Mouse (Mus musculus) frontal cortex, adult 2 months (tissue): ENCODE results near the gene Dcdc2c. TPM values are rescaled to one million over a fixed set of nuclear protein-coding genes. Genes with fewer than 3 reads are reported as not detected.

Source experiments
- DNase-seq, 2 experiments: peaks; one replicate each; pipeline ENCODE4 v3.0.0; 2022; ENCODE audit warnings: low spot score in 1 of 2; ENCODE audit errors: extremely low spot score in 1 of 2
- polyA plus RNA-seq: library from polyadenylated mRNA; depleted of rRNA; stranded (reverse); fragments of >200 nt; gene quantifications from 2 replicates; pipeline ENCODE4 v1.2.3, GENCODE M21; 2012; rRNA removed

The Dcdc2c gene
- 0.97 and 1.7 TPM in 2 replicates for polyA plus RNA-seq

DNA sequence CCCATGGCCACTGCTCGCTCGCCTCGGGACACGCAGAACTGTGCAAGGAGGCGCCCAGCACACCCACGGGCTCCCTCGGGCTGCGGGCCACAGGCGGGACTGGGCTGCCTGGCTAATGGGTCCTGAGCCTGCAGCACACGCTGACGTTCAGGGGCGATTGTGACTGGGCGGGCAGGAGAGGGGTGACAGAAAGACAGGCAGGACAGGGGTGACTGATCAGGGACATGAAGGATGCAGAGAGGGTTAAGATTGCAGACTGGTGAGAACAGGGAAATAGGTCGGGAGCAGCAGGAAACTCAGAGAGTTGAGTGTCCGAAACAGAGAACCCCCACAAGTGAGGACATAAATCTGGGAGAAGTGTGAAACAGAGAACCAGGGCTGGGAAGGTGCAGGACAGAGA is at the start of gene Dcdc2c:
Gene Dcdc2c, minus strand, starts transcription at position 101 of the 400 bp plus-strand sequence.
- DNase-seq = no peak

DNA sequence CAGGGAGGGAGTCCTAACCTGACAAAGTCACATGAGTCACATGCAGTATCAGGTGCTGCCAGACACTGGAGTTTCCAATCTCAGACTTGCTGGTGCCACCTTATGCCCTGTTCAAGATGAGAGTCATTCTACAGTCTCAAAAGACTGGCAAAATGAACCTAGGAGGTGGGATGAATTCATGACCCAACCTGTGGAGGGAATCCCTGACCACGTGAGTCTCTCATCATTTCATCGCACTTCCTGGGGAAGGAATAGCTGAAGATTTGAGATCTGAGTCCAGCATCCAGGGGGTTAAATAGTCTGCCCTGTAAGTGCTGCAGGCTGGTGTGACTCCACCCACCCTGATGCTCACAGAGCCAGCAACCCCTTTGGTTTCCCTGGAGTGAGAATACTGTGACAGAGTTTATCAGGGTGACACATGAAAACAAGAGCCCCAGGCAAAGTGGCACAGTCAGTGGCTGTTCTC is 46.4 kb upstream of the Dcdc2c start:
- no peak for DNase-seq

DNA sequence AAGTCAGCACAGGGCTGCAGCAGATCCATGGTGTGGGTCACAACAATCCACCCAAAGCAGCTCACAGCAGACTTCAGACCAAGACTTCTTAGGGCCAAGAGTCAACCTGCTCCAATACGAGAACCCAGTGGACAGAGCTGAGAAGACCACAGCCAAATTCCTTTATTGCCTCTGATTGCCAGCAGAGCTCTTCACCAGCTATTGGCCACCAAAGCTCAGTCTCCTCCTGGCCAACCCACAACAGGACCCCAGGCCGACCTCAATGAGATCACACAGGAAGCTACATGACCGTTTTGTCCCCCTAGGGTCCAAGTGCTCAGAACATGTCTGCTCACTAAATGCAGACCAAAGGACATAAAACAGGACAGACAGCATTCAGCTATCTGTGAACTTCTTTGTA is 45.9 kb upstream of the Dcdc2c start:
- DNase-seq = no peak

DNA sequence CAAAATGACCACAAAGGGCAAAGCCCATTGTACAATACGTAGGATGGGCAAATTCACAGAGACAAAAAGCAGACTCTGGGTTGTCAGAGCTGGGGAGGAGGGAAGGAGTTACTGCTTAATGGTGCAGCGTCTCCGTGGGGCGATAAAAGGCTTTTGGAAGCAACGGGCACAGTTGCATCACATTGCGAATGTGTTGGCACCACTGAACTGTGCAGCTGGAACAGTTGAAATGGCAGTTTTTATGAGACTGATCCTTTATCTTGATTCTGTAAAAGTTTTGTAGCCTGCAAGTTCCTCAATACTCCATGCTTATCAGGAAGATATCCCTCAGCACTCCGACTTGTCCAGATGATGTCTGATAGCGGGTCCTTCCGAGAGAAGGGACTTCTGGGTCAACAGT is 45.5 kb upstream of the Dcdc2c start:
- no peak for DNase-seq

DNA sequence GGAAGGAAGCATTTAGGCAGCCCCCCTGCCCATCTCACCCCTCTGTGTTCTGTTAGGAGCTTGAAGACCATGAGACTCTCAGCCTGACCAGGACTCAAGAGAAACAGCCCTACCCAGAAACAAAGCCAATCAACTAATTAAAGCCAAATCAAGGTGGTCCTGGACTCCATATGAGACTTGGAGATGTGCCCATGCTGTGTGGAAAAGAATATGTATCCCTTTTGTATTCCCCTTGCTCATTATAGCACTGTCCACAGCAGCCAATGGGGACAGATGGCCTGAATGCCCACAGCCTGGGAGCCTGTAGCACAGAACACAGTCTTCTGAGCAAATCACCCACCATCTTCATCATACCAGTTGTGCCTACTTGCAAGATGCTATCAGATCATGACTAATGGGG is 44.7 kb upstream of the Dcdc2c start:
- DNase-seq = no peak

DNA sequence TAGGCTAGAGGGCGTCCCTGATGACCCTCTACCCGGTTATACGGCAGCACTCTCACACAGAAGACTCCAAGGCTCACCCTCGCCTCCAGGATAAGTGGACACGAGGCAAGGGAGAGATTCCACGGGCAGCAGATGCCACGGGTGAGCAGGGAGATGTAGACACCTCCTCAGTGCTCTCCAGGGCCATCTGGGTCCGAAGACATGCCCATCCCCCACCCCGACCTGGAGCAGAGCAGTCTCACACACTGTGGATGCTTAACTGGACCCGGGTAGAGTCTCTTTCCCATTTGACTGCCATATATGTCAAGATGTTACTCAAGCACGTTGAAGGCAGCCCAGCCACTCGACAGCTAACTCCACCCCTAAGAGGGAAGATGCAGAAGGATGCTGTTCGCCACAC is 38.2 kb upstream of the Dcdc2c start:
- DNase-seq = no peak

DNA sequence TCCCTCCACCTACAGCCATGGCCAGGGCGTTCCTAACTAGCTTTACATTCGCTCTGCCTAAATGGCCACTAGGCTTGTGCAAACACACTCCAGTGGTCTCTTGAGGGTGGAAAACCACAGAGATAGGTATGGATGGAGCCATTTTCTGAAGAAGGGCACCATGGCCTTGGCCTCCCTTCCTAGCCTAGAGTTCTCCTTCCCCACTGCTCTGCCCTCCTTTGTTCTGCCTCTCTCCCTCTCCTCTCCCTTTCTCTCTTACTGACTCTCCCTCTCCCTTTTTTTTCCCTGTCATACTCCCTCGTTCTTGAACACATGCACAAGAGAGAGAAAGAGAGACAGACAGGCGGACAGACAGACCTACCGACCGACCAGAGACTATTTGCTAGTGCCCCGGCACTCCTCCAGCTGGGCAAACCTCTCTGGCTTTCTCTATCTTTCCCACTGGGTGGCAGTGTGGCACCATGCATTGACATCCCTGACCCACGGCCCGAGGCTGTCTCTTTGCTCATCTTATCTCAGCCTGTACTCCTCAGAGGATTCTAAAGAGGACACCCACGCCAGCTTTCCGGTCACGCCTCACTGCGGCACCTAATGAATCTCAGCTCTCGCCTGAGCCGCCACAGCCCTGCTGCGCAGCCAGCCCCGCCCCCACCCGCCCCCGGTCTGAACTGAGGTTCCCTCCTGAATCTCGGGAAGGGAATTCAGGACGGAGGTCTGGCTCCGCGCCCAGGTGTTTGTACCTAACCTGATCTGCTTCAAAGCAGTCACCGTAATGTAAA is 37.1 kb upstream of the Dcdc2c start:
- DNase-seq = peak; percentile 90 to 97

DNA sequence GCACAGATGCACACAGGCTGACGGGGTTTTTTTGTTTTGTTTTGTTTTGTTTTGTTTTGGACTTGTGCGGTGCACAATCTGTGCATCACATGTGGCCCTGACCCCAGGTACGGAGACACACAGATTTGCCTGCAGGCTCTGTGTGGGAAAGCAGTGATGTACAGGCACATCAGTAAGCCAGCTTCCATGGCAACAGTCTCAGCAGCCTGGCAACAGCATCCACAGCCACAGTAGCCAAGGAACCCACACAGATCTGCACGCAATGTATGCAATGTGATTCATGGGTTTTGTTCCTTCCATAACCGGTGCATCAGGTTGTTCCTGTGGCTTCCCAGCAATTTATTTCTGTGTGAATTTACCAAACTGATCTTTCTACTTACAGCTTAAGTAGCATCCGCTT is 35.8 kb upstream of the Dcdc2c start:
- peak; percentile 87 to 89 for DNase-seq

DNA sequence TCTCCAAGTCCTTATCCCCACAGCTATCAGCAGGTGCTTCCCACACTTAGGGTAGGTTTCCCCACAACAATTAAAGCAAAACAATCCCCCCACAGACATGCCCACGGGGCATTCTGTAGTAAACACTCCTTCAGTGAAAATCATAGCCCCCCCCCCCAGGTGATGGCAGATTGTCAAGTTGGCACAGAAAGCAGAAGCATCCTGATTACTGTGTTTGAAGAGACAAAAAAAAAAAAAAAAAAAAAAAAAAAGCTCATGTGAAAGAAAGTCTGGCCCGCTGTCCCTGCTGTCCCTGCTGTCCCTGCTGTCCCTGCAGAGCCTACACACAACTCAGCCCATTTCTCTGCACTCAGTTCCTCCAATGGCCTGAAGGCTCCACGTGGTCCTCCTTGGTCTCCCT is 31.8 kb upstream of the Dcdc2c start:
- no peak for DNase-seq

DNA sequence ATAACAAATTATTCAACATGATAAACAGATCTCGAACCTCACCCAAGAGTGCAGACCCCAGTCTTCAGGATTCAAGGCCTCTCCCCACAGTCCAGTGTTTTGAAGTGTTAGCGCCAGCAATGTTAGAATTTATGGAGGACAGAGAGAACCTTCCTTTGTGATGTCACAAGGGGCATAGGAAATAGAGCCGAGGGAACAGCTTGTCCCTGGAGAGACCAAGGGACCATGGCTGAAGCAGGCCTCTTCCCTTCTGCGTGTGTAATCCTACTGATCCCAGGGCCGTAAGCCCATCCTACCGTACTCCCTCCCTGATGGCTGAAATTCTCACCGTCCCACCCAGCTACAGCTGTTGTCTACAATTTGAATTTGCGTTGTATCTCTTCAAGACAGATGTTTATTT is 30.2 kb upstream of the Dcdc2c start, which contains the start of gene Allc:
Gene Allc, minus strand, starts transcription at position 101 of the 400 bp plus-strand sequence.
- no peak for DNase-seq

DNA sequence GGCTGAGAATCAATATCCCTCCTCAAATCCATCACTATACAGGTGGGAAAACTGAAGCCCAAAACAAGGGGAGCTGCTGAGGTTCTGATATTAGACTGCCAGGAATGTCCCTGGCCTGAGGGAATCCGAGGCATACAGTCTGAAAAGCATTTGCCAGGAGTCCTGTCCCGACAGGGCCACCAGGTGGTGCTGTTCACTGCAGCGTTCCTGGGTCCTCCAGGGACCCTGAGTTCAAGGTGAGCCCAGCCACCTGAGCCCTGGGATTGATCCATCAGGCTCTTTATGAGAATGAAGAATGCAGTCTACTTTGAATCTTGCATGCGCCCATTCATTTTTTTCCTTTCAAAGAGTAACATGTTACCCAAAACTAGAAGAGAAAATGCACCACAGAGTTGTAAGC is 26.9 kb upstream of the Dcdc2c start:
- peak in 1 of 2 experiments; percentile 36 for DNase-seq

DNA sequence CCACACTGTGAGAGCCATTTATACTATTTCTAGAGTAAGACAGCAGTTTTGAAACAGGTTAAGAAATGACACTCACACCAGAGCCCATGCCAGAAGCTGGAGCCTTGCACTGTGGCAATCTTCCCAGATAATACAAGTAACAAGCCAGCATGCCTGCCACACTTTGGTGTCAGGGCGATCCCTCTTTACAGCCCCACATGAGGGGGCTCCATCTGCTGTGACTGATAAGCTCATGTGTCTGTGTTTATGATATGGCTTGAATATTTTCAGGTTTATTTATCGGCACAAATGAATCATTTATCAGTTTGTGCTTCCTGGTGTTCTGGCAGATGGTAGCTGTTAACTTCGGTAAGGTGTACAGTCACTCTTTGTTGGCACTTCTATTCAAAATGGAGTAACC is 25.9 kb upstream of the Dcdc2c start:
- peak in 1 of 2 experiments; percentile 42 for DNase-seq

DNA sequence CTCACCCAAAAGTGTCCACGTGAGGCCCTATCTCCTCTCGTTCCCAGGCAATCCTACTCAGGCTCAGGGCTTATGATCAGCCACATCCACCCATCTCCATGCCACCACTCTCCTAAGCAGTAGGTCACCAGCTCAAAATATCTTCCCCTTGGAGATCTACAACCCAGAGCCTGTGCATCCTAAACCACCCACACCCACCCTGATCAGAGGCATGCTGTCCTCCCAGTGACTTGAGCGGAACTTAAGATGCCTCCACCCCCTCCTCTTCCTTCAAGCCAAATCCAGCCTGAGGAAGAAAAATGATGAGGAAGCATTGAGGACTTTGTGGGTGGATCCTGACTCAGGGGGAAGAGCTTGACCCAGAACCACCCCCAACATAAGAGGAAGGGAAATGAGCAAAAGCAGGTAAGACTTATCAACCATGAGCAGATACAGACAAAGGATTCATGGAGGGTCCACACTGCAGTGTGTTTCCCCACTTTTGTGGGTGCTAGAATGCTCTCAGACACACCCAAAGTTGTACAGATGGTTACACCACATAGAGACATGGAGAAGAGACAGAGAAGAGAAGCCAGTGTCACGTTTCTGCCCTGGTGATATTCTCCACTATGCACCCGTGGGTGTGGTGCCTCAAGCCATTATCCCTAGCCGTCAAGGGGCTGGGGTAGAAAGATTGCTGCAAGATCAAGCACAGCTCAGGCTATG is 23.3 kb upstream of the Dcdc2c start:
- no peak for DNase-seq

DNA sequence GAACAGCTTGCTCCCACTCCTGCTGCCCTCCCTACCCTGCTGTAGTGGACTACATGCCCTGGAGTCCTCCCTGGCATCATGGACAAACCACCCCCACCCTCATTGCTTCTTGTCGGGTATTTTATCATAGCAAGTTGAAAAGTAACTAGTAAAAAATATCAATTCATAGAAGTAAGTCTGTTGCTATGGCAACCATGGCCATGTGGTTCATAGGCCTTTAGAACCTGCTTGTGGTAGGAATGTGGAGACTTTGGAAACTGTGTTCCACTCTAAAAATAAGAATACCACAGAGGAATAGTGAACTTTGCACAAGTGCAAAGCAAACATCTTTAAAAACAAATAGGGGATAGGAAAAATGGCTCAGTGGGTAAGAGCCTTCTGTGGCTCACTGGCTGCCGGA is 20.0 kb upstream of the Dcdc2c start:
- no peak for DNase-seq

DNA sequence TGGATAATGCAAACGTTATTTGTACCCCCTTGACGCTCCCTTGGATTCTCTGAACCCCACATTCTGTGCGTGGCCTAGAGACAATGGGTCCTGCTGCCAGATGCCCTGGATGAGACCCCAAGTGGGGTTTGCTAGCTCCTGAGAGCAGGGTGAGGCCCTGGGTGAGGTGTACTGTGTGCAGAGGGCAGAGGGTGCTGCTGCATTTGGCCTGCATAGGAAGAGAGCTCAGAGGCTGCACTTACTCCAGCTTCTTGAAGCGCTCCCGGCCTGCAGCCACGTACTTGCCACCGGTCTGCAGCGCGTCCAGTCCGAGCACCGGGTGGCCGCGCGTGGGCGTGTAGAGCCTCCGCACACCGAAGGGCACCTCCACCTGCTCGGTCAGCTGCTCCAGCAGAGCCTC is 424 bp downstream of the Dcdc2c start:
- DNase-seq = no peak

DNA sequence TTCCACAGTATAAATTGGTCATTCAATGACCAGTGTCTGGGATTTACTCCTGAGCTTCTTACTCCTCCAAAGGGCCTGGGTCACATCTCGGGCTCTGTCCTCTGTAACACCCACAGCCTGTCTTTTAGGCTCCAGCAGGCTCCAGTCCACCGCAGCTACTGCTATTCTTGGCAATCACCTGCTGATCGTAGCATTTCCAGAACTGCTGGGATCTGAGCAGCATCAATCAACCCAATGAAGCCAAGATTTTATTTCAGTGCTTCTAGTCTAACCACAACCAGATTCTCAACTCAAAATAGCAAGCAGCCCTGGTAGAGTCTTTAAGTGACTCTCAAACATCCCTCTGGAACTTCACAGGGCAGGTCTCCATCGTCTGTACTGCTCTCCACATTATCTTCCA is 3.3 kb downstream of the Dcdc2c start:
- DNase-seq = no peak

DNA sequence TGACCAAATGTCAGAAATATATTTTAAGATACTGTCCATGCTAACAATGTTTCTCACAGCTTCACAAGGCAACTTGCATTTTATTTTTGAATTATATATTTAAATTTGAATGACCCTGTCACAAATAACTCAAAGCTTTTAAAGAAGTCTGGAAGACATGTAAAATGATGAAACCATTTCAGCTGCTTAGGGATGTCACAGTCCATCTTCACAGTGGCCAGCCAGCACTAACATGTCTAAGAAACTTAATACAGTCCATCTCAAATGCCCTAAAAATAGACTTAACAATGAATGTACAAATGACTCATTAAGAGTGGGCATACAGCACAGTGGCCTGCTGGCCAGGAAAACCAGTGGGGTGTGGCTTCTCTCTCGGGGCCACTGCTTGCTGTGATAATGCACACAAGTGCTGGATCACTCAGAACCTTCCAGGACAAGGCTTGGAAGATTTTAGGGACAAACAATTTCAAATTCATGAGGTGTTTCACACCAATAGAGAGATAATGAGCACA is 37.9 kb downstream of the Dcdc2c start:
- no peak for DNase-seq

DNA sequence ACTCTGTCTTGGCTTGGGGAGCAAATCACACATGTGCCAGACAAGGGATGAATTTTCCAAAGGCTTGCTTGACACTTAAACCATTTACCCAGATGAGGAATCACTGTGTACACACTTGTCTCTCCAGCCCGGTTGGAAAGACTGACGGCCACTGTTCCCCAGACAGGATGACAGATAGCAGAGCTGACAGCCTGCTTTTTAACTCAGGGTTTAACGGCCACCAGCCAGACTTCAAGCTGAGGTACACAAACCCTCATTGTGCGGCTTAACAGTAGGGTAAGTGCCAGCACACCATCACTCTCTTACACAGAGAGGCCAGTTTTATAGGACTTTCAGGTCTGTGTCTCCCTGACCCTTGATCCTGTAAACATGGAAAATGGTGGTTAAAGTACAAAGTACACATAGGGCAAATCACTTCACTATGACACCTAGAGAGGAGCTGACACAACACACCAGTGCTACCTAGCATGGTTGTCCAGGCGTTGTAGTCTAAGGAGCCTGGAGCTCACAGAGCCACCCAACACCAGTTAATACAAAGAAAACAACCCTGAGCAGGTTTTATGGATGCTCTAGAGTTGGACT is 42.4 kb downstream of the Dcdc2c start:
- DNase-seq = no peak

DNA sequence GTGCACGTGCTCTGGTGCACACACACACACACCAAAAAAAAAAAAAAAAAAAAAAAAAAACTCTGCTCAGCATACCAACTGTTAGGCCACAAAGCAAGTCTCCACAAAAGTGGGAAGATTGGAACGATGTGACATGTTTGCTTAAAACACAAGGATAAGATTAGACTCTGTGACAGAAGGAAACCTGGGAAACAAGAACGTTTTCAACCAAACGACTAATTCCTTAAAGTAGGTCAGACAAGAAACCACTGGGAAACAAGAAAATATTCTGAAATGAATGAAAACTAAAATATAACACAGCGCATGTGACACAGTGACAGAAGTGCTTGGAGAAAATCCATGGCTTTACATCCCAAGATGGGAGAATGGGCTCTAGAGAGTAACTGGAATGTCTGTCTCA is 57.9 kb downstream of the Dcdc2c start:
- peak; percentile 12 to 41 for DNase-seq

DNA sequence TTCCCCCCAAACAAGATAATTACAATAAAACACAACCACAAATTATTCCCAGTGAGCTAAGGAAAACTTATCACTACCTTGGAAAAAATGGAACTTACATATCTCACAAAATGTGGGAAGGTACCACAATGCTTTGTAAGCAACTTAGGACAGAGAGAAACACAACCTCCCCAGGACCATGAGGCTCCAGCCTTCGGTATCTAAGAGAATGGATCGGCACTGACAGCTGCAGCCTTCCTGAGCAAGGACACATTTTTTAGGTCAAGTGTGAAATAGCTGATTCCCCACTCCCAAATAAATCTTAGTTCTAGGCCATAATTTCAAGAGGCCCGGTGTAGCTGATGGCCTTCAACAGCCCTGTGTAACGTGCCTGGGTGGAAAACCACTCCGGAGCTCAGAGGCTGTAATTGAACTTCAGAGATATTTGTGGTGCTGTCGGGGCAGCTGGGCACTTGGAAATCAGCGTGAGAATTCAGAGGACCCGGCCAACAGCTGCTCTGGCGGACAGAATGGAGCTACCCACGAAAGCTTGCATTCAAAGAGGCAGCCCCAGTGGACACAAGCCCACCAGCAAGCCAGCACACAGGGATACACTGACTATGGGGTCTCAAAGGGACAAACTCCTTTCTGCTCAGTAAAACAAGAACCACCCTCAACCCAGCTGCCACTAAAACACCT is 69.6 kb downstream of the Dcdc2c start:
- DNase-seq = no peak

DNA sequence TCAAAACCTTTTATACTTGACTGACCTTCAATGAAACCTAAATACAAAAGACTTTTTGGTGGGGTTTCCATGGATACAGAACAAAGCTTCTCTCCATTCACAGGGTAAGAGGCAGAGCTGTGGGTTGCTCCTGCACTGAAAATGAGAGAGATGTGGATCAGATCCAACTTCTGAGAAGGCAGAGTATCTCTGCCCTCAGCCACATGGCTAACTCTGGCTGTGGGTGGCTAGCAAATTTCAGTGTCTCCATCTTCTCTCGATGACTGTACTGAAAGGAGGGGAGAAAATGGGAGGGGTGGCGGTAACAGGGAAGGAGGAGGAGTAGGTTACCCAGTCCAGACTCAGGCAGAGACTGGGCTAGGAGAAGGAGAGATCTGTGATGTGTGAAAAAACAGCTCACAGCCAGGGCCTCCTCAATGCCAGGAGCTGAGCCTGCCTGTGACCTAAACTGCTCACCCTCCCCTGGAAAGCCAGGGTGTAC is 91.2 kb downstream of the Dcdc2c start:
- DNase-seq = peak; percentile 39 to 67
